Mouse (Mus musculus) lung, postnatal 0 days (tissue): ENCODE results near the gene Hipk2. TPM values are rescaled to one million over a fixed set of nuclear protein-coding genes. Genes with fewer than 3 reads are reported as not detected.

Source experiments
- ATAC-seq: fragments of 200-750 bp; cut with Nextera tagmentation; 2 replicates; pipeline ENCODE4 v1.8.0; 2017; ENCODE audit warnings: moderate library complexity
- DNase-seq: peaks from one replicate; pipeline ENCODE4 v3.0.0-alpha.2; 2016; ENCODE audit warnings: low spot score
- H3K27ac ChIP-seq: fragments of 300-500 bp; sonication (generic); 2 replicates; pipeline ENCODE4 v1.5.1; 2014; ENCODE audit warnings: antibody characterized with exemption, mild to moderate bottlenecking, low read length, mixed read lengths
- H3K27me3 ChIP-seq: fragments of 300-500 bp; sonication (generic); replicated peaks from 2 replicates; pipeline ENCODE4 v1.6.1; 2014; ENCODE audit warnings: low read length, mixed read lengths; ENCODE audit not compliant: insufficient read depth
- H3K36me3 ChIP-seq: fragments of 300-500 bp; sonication (generic); 2 replicates; pipeline ENCODE4 v1.6.1; 2014; ENCODE audit warnings: low read length, mixed read lengths; ENCODE audit not compliant: insufficient read depth
- H3K4me1 ChIP-seq: fragments of 300-500 bp; sonication (generic); 2 replicates; pipeline ENCODE4 v1.6.1; 2014; ENCODE audit warnings: antibody characterized with exemption, low read depth, low read length, mixed read lengths; ENCODE audit not compliant: insufficient read depth
- H3K4me2 ChIP-seq: fragments of 300-500 bp; sonication (generic); replicated peaks from 2 replicates; pipeline ENCODE4 v1.6.1; 2014; ENCODE audit warnings: low read depth, mild to moderate bottlenecking, low read length, moderate library complexity, mixed read lengths
- H3K4me3 ChIP-seq: fragments of 300-500 bp; sonication (generic); 2 replicates; pipeline ENCODE4 v1.5.1; 2014; ENCODE audit warnings: low read depth, low read length
- H3K9ac ChIP-seq: fragments of 300-500 bp; sonication (generic); replicated peaks from 2 replicates; pipeline ENCODE4 v1.6.1; 2014; ENCODE audit warnings: low read depth, mild to moderate bottlenecking
- H3K9me3 ChIP-seq: fragments of 300-500 bp; sonication (generic); 2 replicates; pipeline ENCODE4 v1.6.1; 2016; ENCODE audit warnings: low read length, mixed read lengths
- CTCF ChIP-seq: IDR thresholded peaks from 2 replicates; pipeline ENCODE4 v1.5.1; 2016; ENCODE audit warnings: antibody characterized with exemption, mild to moderate bottlenecking
- EP300 ChIP-seq: IDR thresholded peaks from 2 replicates; pipeline ENCODE4 v1.6.1; 2016; ENCODE audit warnings: antibody characterized with exemption, mild to moderate bottlenecking, control low read depth
- WGBS: fragments of 180-500 bp; shearing (Covaris S2); extraction: QIAGEN DNeasy Blood & Tissue Kit; methylation state at CpG from one replicate; pipeline ENCODE4 v1.1.7; 2014; 5-methylcytosine and 5-hydroxymethylcytosine counted together
- polyA plus RNA-seq: library from polyadenylated mRNA; unstranded; fragments of >200 nt; fragmentation: Nextera tagmentation; extraction: Ambion mirVana; gene quantifications from 2 replicates; pipeline ENCODE4 v1.2.1, GENCODE M21; 2015

The Hipk2 gene
- polyA plus RNA-seq, 1 experiment from 2014 or later: 18.4 TPM

- Histone ChIP-seq H3K27me3 (no peaks in the 10 kb centered on the region), H3K4me2 (no peak overlapping the region), H3K9ac (no peak overlapping the region), H3K9me3 (no peaks in the 10 kb centered on the region), H3K27ac (0 out of 2 replicates have a peak overlapping the region, but pooled peaks have one; percentile 7), H3K36me3 (no peaks in the 10 kb centered on the region), H3K4me3 (no peak overlapping the region), H3K4me1 (peaks cover 22% of the 10 kb centered on the region; the same call in 1 of the 2 replicates)
- 51% methylated on average over 5 of the region's 5 CpGs for WGBS
- TF ChIP-seq EP300: no peak
- no peak for TF ChIP-seq CTCF
- DNase-seq (no peak), ATAC-seq (peak; percentile 30; the same call in 1 of the 2 replicates)
Observed at GRCm38 (mm10) chr6:38845876-38846275, 30.1 kb downstream of the Hipk2 start.

GRCm38 (mm10) chr6:38845117-38845516 is 30.8 kb downstream of the Hipk2 start:
- H3K4me3 ChIP-seq: no peak overlapping the region
- H3K27me3 ChIP-seq: no peaks in the 10 kb centered on the region
- H3K9me3 ChIP-seq: no peaks in the 10 kb centered on the region
- no peak overlapping the region for H3K27ac ChIP-seq
- peak; percentile 46 for DNase-seq
- WGBS: 45% methylated on average over 1 of the region's 1 CpGs
- no peak overlapping the region for H3K9ac ChIP-seq
- H3K4me1 ChIP-seq: peaks cover 22% of the 10 kb centered on the region; the same call in 1 of the 2 replicates
- peak; percentile 25; the same call in 1 of the 2 replicates for ATAC-seq
- TF ChIP-seq EP300 (peak; percentile 63), CTCF (no peak)
- H3K36me3 ChIP-seq: no peaks in the 10 kb centered on the region
- no peak overlapping the region for H3K4me2 ChIP-seq

GRCm38 (mm10) chr6:38841551-38841950 is 34.4 kb downstream of the Hipk2 start:
- no peak for DNase-seq
- Histone ChIP-seq H3K9ac (no peak overlapping the region), H3K4me1 (peaks cover 3% of the 10 kb centered on the region; the same call in 1 of the 2 replicates), H3K4me3 (no peak overlapping the region), H3K36me3 (no peaks in the 10 kb centered on the region), H3K27ac (no peak overlapping the region), H3K4me2 (no peak overlapping the region), H3K27me3 (no peaks in the 10 kb centered on the region), H3K9me3 (no peaks in the 10 kb centered on the region)
- WGBS: 76% methylated on average over 3 of the region's 3 CpGs
- ATAC-seq: no peak
- TF ChIP-seq EP300 (no peak), CTCF (no peak)

- WGBS: 62% methylated on average over 1 of the region's 1 CpGs
- Histone ChIP-seq H3K9me3 (no peaks in the 10 kb centered on the region), H3K36me3 (no peaks in the 10 kb centered on the region), H3K27me3 (no peaks in the 10 kb centered on the region), H3K4me1 (peaks cover 3% of the 10 kb centered on the region; the same call in 1 of the 2 replicates), H3K4me2 (no peak overlapping the region), H3K4me3 (no peak overlapping the region), H3K27ac (no peak overlapping the region), H3K9ac (no peak overlapping the region)
- TF ChIP-seq EP300 (no peak), CTCF (no peak)
- DNase-seq (no peak), ATAC-seq (no peak)
Observed at GRCm38 (mm10) chr6:38840780-38841179, 35.2 kb downstream of the Hipk2 start.

GRCm38 (mm10) chr6:38840380-38840779 is 35.6 kb downstream of the Hipk2 start:
- no peak for DNase-seq
- 86% methylated on average over 2 of the region's 2 CpGs for WGBS
- Histone ChIP-seq H3K4me3 (no peak overlapping the region), H3K27me3 (no peaks in the 10 kb centered on the region), H3K4me2 (no peak overlapping the region), H3K36me3 (no peaks in the 10 kb centered on the region), H3K9ac (no peak overlapping the region), H3K9me3 (no peaks in the 10 kb centered on the region), H3K27ac (0 out of 2 replicates have a peak overlapping the region, but pooled peaks have one; percentile 14), H3K4me1 (no peaks in the 10 kb centered on the region; the same call in 1 of the 2 replicates)
- ATAC-seq: no peak
- no peak for TF ChIP-seq CTCF
- no peak for TF ChIP-seq EP300

GRCm38 (mm10) chr6:38839891-38840290 is 36.1 kb downstream of the Hipk2 start:
- DNase-seq: no peak
- Histone ChIP-seq H3K9me3 (no peaks in the 10 kb centered on the region), H3K27ac (0 out of 2 replicates have a peak overlapping the region, but pooled peaks have one; percentile 14), H3K36me3 (no peaks in the 10 kb centered on the region), H3K9ac (no peak overlapping the region), H3K4me2 (no peak overlapping the region), H3K4me3 (no peak overlapping the region), H3K27me3 (no peaks in the 10 kb centered on the region), H3K4me1 (no peaks in the 10 kb centered on the region)
- ATAC-seq: no peak
- WGBS: 49% methylated on average over 4 of the region's 4 CpGs
- no peak for TF ChIP-seq CTCF
- no peak for TF ChIP-seq EP300

- H3K9me3 ChIP-seq: no peaks in the 10 kb centered on the region
- DNase-seq (no peak), ATAC-seq (no peak)
- no peak overlapping the region for H3K27ac ChIP-seq
- H3K4me2 ChIP-seq: no peak overlapping the region
- H3K4me3 ChIP-seq: no peak overlapping the region
- no peak overlapping the region for H3K9ac ChIP-seq
- H3K36me3 ChIP-seq: no peaks in the 10 kb centered on the region
- WGBS: 64% methylated on average over 4 of the region's 4 CpGs
- no peaks in the 10 kb centered on the region for H3K27me3 ChIP-seq
- no peak for TF ChIP-seq CTCF
- no peak for TF ChIP-seq EP300
- H3K4me1 ChIP-seq: no peaks in the 10 kb centered on the region
Observed at GRCm38 (mm10) chr6:38838061-38838460, 37.9 kb downstream of the Hipk2 start.
